Mouse (Mus musculus) G1E-ER4 (cell line): Measurements from ENCODE around the gene Bbip1. TPM values are rescaled to one million over a fixed set of nuclear protein-coding genes. Genes with fewer than 3 reads are reported as not detected.
A peak's percentile ranks its signal among the peaks of the same experiment; 100 is the strongest.

Source experiments
- GATA1 ChIP-seq: IDR thresholded peaks from one replicate; pipeline ENCODE4 v1.8.0; 2012; ENCODE audit warnings: low read length, inconsistent platforms
- polyA plus RNA-seq: library from polyadenylated mRNA; stranded (reverse); fragments of >175 nt; gene quantifications from 2 replicates; pipeline ENCODE4 v1.2.3, GENCODE M21; 2012

Bbip1 gene
- polyA plus RNA-seq, 1 experiment = 6.7 TPM

DNA sequence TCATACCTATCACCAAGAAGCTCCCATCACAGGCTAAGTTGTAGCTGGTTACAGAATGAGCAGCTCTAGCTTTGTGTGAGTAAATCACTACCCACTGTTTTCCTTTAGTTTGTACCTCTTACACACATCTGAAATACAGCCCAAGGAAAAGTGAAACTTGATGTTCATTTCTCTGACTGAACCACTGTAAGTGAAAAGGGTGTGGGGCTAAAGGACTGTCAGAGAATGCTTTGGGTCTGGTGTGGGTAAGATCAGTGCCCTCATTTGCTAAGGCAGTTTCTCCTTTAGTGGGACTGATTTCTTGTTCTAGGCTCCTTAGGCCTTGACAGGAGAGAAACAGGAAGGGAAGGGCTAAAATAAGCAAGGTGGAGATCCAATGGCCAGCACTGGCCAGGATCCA lies 10.4 kb downstream of the Bbip1 start:
- TF ChIP-seq GATA1 = no peak

GRCm38 (mm10) chr19:53933050-53933449 lies 11.4 kb downstream of the Bbip1 start:
- TF ChIP-seq GATA1 = no peak

DNA sequence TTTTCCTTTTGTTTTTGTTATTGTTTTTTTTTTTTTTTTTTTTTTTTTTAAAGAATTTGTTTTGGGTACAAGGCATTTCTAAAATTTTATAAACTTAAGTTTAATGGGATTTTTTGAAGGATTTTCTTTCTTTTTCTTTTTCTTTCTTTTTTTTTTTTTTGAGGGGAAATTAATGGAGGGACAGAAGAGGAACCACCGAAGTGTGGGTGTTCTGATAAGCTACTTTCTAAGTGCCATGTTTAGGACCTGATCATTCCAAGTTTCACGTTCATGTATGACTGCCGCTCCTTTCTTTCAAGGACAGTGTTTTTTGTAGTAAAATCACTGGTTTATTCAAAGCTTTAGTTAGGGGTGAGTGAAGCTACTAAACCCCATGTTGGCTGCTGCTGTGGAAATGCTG lies 15.2 kb downstream of the Bbip1 start:
- no peak for TF ChIP-seq GATA1

GRCm38 (mm10) chr19:53926705-53927104 lies 17.7 kb downstream of the Bbip1 start:
- TF ChIP-seq GATA1 = no peak

GRCm38 (mm10) chr19:53925338-53925751 lies 19.1 kb downstream of the Bbip1 start:
- TF ChIP-seq GATA1 = no peak

DNA sequence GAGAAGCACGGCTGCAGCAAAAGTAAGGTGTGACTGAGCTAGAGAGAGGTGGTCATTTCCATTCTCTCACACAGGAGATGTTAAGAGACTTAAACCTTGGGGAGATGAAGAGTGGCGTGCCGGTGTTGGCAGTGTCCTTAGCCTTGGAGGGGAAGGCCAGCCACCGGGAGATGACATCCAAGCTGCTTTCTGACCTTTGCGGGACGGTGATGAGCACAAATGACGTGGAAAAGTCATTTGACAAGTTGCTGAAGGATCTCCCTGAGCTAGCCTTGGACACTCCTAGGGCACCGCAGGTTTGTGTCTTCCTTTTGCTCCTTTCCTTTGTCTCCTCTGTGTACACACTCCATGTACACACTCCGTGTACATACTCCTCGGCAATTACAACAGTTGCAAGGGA lies 24.9 kb downstream of the Bbip1 start:
- TF ChIP-seq GATA1 = no peak

DNA sequence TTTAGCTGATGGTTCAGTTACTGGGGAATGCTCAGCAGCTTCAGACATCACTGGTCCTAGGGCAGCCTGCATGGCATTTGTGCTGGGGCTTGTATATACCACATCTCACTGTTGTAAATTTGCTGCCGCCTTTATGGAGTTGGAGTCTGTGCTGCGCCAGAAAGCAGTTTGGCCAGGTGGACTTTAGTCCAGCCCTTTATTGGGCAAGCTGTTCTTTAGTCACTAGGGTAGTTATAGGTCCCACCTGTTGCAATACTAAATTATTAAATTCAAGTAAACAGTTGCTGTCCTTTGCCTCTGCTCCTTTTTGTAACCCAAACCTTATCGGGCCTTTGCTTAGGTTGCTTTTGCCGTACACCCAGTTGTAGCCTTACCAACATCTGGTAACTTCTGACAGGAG lies 29.5 kb downstream of the Bbip1 start:
- TF ChIP-seq GATA1 = no peak

- TF ChIP-seq GATA1 = no peak
Observed at GRCm38 (mm10) chr19:53906033-53906702, 38.3 kb downstream of the Bbip1 start.

DNA sequence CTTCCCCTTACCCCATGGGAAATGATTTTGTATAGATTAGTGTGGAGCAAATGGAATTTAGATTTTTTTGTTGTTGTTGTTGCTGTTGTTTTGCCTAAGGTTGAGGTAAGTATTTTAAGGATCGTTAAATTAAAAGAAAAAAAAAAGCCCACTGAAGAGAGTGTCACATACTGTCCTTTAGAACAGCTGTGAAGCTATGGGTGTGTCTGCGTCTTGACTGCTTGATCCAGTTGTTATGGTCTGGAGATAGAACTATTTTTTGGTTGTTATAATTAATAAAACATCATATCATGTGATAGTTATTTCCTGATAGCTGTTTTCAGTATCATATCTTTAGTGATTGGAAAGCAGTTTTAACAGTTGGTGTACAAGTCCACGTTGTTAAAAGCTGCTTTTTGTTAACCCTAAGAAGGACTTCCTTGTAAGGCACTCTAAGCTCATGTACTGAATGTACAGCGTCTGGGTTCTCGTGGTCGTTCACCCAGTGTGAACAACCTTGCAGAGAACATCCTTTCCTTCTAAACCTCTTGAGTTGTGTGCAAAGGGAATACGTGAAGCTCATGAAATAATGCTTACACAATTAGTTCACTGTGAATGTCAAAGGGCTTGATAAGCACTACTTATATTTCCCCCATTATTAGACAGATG lies 39.5 kb downstream of the Bbip1 start:
- no peak for TF ChIP-seq GATA1

DNA sequence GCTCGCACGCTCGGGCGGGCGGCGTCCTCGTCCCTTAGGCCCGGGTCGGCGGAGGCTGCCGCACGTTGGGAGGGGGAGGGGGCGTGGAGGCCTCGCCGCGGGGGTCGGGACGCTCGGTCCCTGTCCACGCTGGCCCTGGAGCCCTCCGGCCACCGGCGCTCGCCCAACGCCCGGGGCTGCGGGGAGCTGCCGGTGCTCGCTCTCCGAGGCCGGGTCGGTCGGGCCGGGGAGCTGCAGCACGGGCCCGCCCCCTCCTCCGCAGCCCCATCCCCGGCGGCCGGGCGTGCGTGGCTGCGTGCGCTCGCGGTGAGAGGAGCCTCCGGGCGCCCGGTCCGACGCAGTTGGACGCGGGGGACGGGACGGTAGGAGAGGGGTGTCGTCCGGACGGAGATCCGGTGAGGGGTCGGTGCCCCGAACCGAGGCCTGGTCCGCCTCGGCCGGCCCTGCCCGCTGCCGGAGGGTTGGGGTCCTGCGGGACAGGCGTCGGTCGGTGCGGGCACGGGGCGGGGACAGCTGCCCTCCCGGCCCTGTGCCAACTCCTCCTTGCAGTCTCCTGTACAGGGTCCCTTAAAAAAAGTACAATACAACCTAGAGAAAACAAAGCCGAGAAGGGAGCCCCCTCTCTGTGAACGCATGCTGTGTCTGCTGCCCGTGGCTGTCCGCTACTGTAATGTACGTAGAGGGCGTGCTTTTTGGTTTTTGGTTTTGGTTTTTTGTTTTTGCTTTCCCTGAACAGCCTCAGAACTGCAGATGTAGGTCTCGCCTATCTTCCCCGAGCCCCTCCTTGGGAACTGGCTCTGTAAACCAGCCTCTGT lies 40.7 kb downstream of the Bbip1 start:
- no peak for TF ChIP-seq GATA1

- no peak for TF ChIP-seq GATA1
Observed at GRCm38 (mm10) chr19:53902739-53903487, 41.5 kb downstream of the Bbip1 start.

GRCm38 (mm10) chr19:53901931-53902738 lies 42.3 kb downstream of the Bbip1 start:
- peak; percentile 38 for TF ChIP-seq GATA1

DNA sequence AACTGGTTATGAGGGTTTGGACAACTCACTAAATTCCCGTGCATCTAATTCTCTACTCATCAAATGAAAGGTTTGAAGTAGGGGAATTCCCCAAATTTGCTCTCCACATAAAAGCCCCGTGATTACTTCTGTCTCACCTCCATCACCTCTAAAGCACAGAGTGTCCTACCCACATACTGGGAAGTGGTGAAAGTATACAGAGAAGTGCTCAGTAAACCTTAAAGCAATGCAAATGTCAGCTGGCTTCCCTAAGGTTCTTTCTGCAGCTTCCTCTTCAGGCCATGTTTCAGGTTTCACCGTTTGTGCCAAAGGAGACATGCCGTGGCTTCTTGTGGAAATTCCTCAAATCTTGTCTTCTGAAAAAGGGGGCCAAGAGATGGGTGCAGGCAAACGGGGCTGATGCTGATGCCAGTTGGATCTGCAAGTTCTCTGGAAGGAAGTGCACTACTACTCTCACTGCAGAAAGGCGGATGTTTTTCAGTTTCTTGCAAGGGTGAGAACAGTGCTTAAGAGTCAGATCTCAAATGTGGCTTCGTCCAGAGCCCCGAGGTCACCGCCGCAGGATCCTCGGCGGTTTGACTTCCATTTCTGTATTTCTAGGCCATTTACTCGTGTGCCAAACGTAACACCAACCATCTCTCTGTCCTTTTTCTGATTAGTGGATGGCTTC lies 44.4 kb downstream of the Bbip1 start:
- no peak for TF ChIP-seq GATA1
